In the genomic region with DNA sequence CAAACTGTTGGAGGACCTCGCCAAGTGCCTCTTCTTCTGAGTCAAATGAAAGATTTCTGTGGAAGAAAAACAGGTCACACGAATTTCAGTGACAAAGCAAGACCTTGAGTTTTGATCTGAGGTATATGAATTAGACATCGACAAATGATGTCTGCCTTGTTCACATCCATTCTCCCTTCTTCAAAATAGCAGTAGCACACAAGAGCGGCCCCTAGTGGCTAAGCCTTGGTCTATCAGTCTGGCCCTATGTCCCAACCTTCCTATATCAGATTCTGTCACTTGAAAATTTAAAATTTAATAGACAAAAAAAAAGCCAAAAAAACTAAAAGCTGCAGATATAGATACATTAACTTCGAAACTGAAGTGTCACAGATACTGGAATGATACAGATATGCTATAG, we compare ENCODE assay signal across 9 mouse cellular contexts. TPM values are rescaled to one million over a fixed set of nuclear protein-coding genes. Genes with fewer than 3 reads are reported as not detected.
DNase-seq lines count a peak whose midpoint lies in the region; ATAC-seq and TF ChIP-seq lines count a peak whose summit lies in the region.
"Had no signal": no experiment of that assay in that cellular context is flagged by ENCODE, and none has a peak within 500 bp of the region (broad histone marks: within the 10 kb centered on the region; RNA-seq: fewer than 3 reads in every experiment).

No protein-coding gene starts in this region.

- intact Hi-C loops in gastrocnemius, postnatal 36 days (cut with DNase I): loop anchor here (1.0 to 10.0 kb wide), 3 partner anchors 50 to 609 kb away; no protein-coding TSS in a partner anchor
- intact Hi-C loops in left cerebral cortex, postnatal 10 days (cut with DNase I): loop anchor here (10.0 kb wide), 2 partner anchors 309 to 609 kb away; partner anchors contain the start of gene Lrrc4

- WGBS in liver, embryonic 12.5 days (ENCODE audit: insufficient replicate concordance): 35% methylated on average over 5 of the region's 5 CpGs
- 36% methylated on average over 5 of the region's 5 CpGs for WGBS in midbrain, postnatal 0 days

- no peaks in the 10 kb centered on the region for H3K9me3 ChIP-seq in liver, embryonic 12.5 days (replicated peaks)
- no peaks in the 10 kb centered on the region for H3K9me3 ChIP-seq in midbrain, postnatal 0 days (ENCODE audit: low read length)
- H3K9me3 ChIP-seq: megakaryocyte, embryonic 14.5 days had no signal

- no peak overlapping the region for H3K9ac ChIP-seq in liver, embryonic 12.5 days
- H3K9ac ChIP-seq in midbrain, postnatal 0 days (replicated peaks; ENCODE audit: low read length, poor library complexity, severe bottlenecking): no peak overlapping the region

- no peak overlapping the region for H3K4me2 ChIP-seq in liver, embryonic 12.5 days
- H3K4me2 ChIP-seq in midbrain, postnatal 0 days (ENCODE audit: low read depth, low read length, poor library complexity, severe bottlenecking): no peak overlapping the region

- peaks cover 49% of the 10 kb centered on the region for H3K36me3 ChIP-seq in liver, embryonic 12.5 days
- H3K36me3 ChIP-seq in midbrain, postnatal 0 days (ENCODE audit: insufficient read depth, low read length): peaks cover 7% of the 10 kb centered on the region; the same call in 1 of the 2 replicates

- ATAC-seq in liver, embryonic 12.5 days: no peak
- ATAC-seq in midbrain, postnatal 0 days (ENCODE audit: low FRiP score): 0 out of 2 replicates have a peak, but pooled peaks have one; percentile 63
- no peak for ATAC-seq in erythroblast, adult 5-6 weeks (replicated peaks; ENCODE audit: low FRiP score, poor library complexity, severe bottlenecking)

- no peaks in the 10 kb centered on the region for H3K27me3 ChIP-seq in liver, embryonic 12.5 days (replicated peaks)
- no peaks in the 10 kb centered on the region for H3K27me3 ChIP-seq in midbrain, postnatal 0 days (ENCODE audit: insufficient read depth, low read length)
- H3K27me3 ChIP-seq: megakaryocyte, embryonic 14.5 days had no signal

- peak; percentile 92 for TF ChIP-seq CTCF in midbrain, postnatal 0 days (IDR thresholded peaks at IDR 0.05)

- peaks cover 4% of the 10 kb centered on the region; the same call in 1 of the 2 replicates for H3K4me1 ChIP-seq in liver, embryonic 12.5 days
- no peaks in the 10 kb centered on the region for H3K4me1 ChIP-seq in midbrain, postnatal 0 days (ENCODE audit: insufficient read depth, low read length)

- no peak overlapping the region for H3K27ac ChIP-seq in liver, embryonic 12.5 days
- 0 out of 2 replicates have a peak overlapping the region, but pooled peaks have one; percentile 57 for H3K27ac ChIP-seq in midbrain, postnatal 0 days (ENCODE audit: low read depth, low read length)

- no peak overlapping the region for H3K4me3 ChIP-seq in liver, embryonic 12.5 days
- H3K4me3 ChIP-seq in midbrain, postnatal 0 days (ENCODE audit: low read depth, low read length): no peak overlapping the region
- H3K4me3 ChIP-seq: megakaryocyte, embryonic 14.5 days had no signal

- DNase-seq in liver: peak; percentile 55
- peak; percentile 10 for DNase-seq in Muller cell, postnatal 12 days (ENCODE audit: inconsistent ontology term)
- DNase-seq in cerebellum, postnatal 10 days: peak; percentile 88 to 92
- DNase-seq in gastrocnemius, postnatal 36 days: peak; percentile 23 to 41
- DNase-seq in left cerebral cortex, postnatal 10 days (ENCODE audit: extremely low spot score in 1 of 2, low spot score in 2 of 2): peak; percentile 28 to 65
- DNase-seq in midbrain, postnatal 0 days (ENCODE audit: low spot score): peak; percentile 77

RNA-seq across cellular contexts. Expression of gene Rbm28, which starts 21.2 kb away (rescaled TPM):
- 23.2 and 27.2 TPM in 2 replicates for polyA plus RNA-seq in liver, embryonic 12.5 days (2016; fragmentation: Nextera tagmentation; extraction: Ambion mirVana)
- 10 to 100 TPM; 12.8 to 15.7 TPM for total RNA-seq in gastrocnemius, postnatal 36 days (2021)
- 10 to 100 TPM; 29.4 to 32.8 TPM for total RNA-seq in left cerebral cortex, postnatal 10 days (2021)
- total RNA-seq in midbrain, postnatal 0 days (2014; rRNA removed): 17.8 and 25.2 TPM in 2 replicates
- polyA plus RNA-seq in midbrain, postnatal 0 days (2015; fragmentation: Nextera tagmentation; extraction: Ambion mirVana): 18.8 and 20.9 TPM in 2 replicates
- total RNA-seq in erythroblast, adult 5-6 weeks (2015; ENCODE audit: low replicate concordance): 9.0 and 18.8 TPM in 2 replicates
- total RNA-seq in erythroblast, adult 5-6 weeks (2017; ENCODE audit: low replicate concordance): 8.7 and 13.4 TPM in 2 replicates

RNA-seq across cellular contexts. Expression of gene Prrt4, which starts 35.8 kb away (rescaled TPM):
- polyA plus RNA-seq in liver, embryonic 12.5 days (2016; fragmentation: Nextera tagmentation; extraction: Ambion mirVana): 0.07 and 0.12 TPM in 2 replicates
- under 1 TPM; 0.43 to 0.54 TPM for total RNA-seq in gastrocnemius, postnatal 36 days (2021)
- total RNA-seq in left cerebral cortex, postnatal 10 days (2021): 1 to 10 TPM; 9.0 to 9.4 TPM
- total RNA-seq in midbrain, postnatal 0 days (2014; rRNA removed): 31.9 and 40.2 TPM in 2 replicates
- 15.4 and 16.6 TPM in 2 replicates for polyA plus RNA-seq in midbrain, postnatal 0 days (2015; fragmentation: Nextera tagmentation; extraction: Ambion mirVana)
- not detected in 2 replicates for total RNA-seq in erythroblast, adult 5-6 weeks (2015; ENCODE audit: low replicate concordance)
- total RNA-seq in erythroblast, adult 5-6 weeks (2017; ENCODE audit: low replicate concordance): not detected in 2 replicates

Comparison
In these comparisons a context has a peak if more than half of its experiments do, and no peak if none do; other contexts are left out.
1. DNase-seq: peak in every context shown above with its lines; median percentile 90 in cerebellum, postnatal 10 days; 77 in midbrain, postnatal 0 days; 55 in liver; 46 in left cerebral cortex, postnatal 10 days; 32 in gastrocnemius, postnatal 36 days; 10 in Muller cell, postnatal 12 days.
2. RNA of gene Prrt4, which starts 35.8 kb away (total RNA-seq): 31.9 to 40.2 TPM in midbrain, postnatal 0 days and 9.0 to 9.4 TPM in left cerebral cortex, postnatal 10 days; 0.43 to 0.54 TPM in gastrocnemius, postnatal 36 days and not detected in erythroblast, adult 5-6 weeks; every median in the first group is over 4 times any median in the second.